Mouse (Mus musculus): ENCODE data around the gene Lrr1. TPM values are rescaled to one million over a fixed set of nuclear protein-coding genes. Genes with fewer than 3 reads are reported as not detected.

The Lrr1 gene
- total and polyA plus RNA-seq, 2 experiments from 2014 or later: 0.37 to 3.4 TPM

DNA sequence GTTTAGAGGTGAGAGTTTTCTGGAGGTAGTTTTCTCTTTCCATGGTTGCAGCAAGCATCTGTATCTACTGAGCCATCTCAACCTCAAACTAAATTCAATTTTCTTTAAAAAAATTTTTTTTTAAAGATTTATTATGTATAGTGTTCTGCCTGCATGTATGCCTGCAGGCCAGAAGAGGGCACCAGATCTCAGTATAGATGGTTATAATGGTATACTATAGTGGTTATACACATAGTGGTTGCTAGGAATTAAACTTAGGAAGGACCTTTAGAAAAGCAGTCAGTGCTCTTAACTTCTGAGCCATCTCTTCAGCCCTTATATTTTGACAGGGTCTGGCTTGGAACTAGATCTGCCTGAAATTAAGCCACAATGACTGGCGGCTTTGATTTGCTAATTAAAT lies 21.9 kb downstream of the Lrr1 start:
- no peaks in the 10 kb centered on the region for H3K27me3 ChIP-seq (ENCODE audit: insufficient read depth, low read length)
- H3K4me2 ChIP-seq (ENCODE audit: low read depth, low read length): no peak overlapping the region
- H3K27ac ChIP-seq: no peak overlapping the region
- TF ChIP-seq CTCF (IDR thresholded peaks at IDR 0.05; ENCODE audit: low read depth): peak; percentile 55
- no peak overlapping the region for H3K4me3 ChIP-seq (ENCODE audit: low read length)
- DNase-seq (ENCODE audit: low spot score) (no peak), ATAC-seq (peak; percentile 50; the same call in 1 of the 2 replicates)
- H3K9me3 ChIP-seq (ENCODE audit: low read length): no peaks in the 10 kb centered on the region
- H3K36me3 ChIP-seq (ENCODE audit: insufficient read depth, low read length): peaks cover 4% of the 10 kb centered on the region; the same call in 1 of the 2 replicates
- H3K4me1 ChIP-seq (ENCODE audit: insufficient read depth, low read length): peaks cover 3% of the 10 kb centered on the region
- H3K9ac ChIP-seq (replicated peaks; ENCODE audit: low read length): no peak overlapping the region
- 94% methylated on average over 1 of the region's 1 CpGs for WGBS

DNA sequence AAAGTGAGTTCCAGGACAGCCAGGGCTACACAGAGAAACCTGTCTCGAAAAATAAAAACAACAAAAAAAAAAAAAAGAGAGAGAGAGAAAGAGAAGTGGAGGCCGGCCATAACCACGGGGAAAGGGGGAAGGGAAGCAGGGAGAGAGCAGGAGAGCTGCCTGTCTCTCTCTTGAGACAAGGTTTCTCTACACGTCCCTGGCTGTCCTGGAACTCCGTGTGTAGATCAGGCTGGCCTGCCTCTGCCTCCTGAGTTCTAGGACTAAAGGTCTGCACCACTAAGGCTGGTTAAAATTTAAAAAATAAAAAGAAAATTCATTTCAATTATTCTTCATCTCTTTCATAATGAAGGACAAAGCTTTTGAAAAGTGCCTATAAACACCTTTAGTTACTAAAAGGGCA lies 22.8 kb downstream of the Lrr1 start:
- Histone ChIP-seq H3K36me3 (ENCODE audit: insufficient read depth, low read length) (peaks cover 4% of the 10 kb centered on the region; the same call in 1 of the 2 replicates), H3K27me3 (ENCODE audit: insufficient read depth, low read length) (no peaks in the 10 kb centered on the region), H3K4me3 (ENCODE audit: low read length) (no peak overlapping the region), H3K27ac (no peak overlapping the region), H3K4me1 (ENCODE audit: insufficient read depth, low read length) (no peaks in the 10 kb centered on the region; the same call in 1 of the 2 replicates), H3K9ac (replicated peaks; ENCODE audit: low read length) (no peak overlapping the region), H3K9me3 (ENCODE audit: low read length) (no peaks in the 10 kb centered on the region), H3K4me2 (ENCODE audit: low read depth, low read length) (no peak overlapping the region)
- no peak for DNase-seq (ENCODE audit: low spot score)
- no peak for ATAC-seq
- WGBS: 95% methylated on average over 5 of the region's 5 CpGs
- TF ChIP-seq CTCF (IDR thresholded peaks at IDR 0.05; ENCODE audit: low read depth): no peak

DNA sequence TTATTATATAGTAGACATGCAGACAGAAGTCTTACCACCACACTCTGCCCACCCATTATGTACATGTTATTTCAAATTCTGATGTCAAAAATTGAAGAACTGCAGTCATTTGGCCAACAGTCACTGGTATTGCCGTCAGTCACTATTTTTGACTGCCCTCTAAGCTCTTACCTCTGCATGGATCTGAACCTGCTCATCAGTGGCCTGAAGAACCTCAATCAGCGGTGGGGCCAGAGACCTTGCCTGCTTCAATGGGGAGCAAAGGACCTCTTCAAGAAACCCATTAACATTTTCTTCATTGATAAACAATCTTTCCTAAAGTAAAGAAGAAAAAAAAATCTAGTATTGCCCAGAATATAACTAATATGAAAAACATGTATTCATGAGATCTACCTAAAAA lies 24.0 kb downstream of the Lrr1 start:
- no peaks in the 10 kb centered on the region for H3K9me3 ChIP-seq (ENCODE audit: low read length)
- no peaks in the 10 kb centered on the region; the same call in 1 of the 2 replicates for H3K4me1 ChIP-seq (ENCODE audit: insufficient read depth, low read length)
- H3K36me3 ChIP-seq (ENCODE audit: insufficient read depth, low read length): peaks cover 4% of the 10 kb centered on the region; the same call in 1 of the 2 replicates
- no peaks in the 10 kb centered on the region for H3K27me3 ChIP-seq (ENCODE audit: insufficient read depth, low read length)
- H3K9ac ChIP-seq (replicated peaks; ENCODE audit: low read length): no peak overlapping the region
- DNase-seq (ENCODE audit: low spot score) (no peak), ATAC-seq (no peak)
- no peak overlapping the region for H3K4me2 ChIP-seq (ENCODE audit: low read depth, low read length)
- TF ChIP-seq CTCF (IDR thresholded peaks at IDR 0.05; ENCODE audit: low read depth): no peak
- H3K4me3 ChIP-seq (ENCODE audit: low read length): no peak overlapping the region
- no peak overlapping the region for H3K27ac ChIP-seq
- 97% methylated on average over 2 of the region's 2 CpGs for WGBS

DNA sequence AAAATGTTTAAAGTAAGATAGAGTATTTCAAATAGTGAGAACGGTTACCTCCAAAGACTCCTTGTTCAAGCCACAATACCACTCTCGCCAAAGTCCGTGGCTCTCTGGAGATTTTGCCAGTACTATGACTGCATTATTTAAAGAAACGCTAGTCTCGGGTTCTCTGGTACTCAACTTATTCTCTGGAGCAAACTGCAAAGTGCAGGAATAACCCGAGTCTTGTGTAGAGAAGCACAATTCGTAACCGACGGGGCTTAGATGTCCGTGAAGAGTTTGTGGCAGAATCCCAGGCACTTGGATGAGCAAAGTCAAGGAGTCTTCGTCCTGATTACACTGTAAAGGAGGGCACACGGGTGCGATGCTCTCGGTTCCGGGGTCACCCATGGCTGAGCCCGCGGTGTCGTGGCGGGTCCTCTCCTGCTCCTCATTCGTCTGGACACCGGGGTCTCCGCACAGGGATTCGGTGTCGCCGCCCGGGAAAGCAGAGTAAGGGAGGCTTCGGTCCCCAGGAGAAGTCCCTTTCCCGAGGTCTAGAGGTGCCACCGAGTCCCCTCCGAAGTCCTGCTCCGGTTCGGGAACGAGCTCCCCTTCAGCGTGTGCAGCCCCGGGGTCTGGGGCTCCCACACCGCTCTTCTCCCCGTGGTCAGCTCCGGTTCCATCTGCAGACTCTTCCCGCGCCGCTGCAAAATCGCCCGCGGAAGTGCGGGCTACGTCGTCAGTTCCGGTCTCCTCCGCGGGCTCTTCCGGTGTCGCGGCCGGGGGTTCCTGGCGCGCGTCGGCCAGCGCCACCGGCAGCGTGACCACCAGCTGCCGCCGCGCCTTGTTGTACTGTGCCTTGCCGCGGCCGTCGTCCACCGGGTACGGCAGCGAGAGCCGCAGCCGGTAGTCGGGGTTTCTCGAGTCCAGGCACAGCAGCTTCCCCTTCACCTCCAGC lies 28.1 kb downstream of the Lrr1 start, which contains the start of gene Gm49383:
Gm49383 (minus strand) TSS at position 661 of the 934 bp plus-strand sequence.
- ATAC-seq (peak; percentile 80), DNase-seq (ENCODE audit: low spot score) (peak; percentile 93)
- WGBS: under 1% methylated on average over 75 of the region's 75 CpGs
- no peak for TF ChIP-seq CTCF (IDR thresholded peaks at IDR 0.05; ENCODE audit: low read depth)
- Histone ChIP-seq H3K9ac (replicated peaks; ENCODE audit: low read length) (peak within 1 kb of the TSS; percentile 92), H3K4me1 (ENCODE audit: insufficient read depth, low read length) (peaks cover 10% of the 10 kb centered on the region; the same call in 1 of the 2 replicates), H3K4me2 (ENCODE audit: low read depth, low read length) (peak within 1 kb of the TSS; percentile 67), H3K9me3 (ENCODE audit: low read length) (no peaks in the 10 kb centered on the region), H3K27ac (peak within 1 kb of the TSS; percentile 92), H3K27me3 (ENCODE audit: insufficient read depth, low read length) (no peaks in the 10 kb centered on the region), H3K36me3 (ENCODE audit: insufficient read depth, low read length) (no peaks in the 10 kb centered on the region), H3K4me3 (ENCODE audit: low read length) (peak within 1 kb of the TSS; percentile 95)

DNA sequence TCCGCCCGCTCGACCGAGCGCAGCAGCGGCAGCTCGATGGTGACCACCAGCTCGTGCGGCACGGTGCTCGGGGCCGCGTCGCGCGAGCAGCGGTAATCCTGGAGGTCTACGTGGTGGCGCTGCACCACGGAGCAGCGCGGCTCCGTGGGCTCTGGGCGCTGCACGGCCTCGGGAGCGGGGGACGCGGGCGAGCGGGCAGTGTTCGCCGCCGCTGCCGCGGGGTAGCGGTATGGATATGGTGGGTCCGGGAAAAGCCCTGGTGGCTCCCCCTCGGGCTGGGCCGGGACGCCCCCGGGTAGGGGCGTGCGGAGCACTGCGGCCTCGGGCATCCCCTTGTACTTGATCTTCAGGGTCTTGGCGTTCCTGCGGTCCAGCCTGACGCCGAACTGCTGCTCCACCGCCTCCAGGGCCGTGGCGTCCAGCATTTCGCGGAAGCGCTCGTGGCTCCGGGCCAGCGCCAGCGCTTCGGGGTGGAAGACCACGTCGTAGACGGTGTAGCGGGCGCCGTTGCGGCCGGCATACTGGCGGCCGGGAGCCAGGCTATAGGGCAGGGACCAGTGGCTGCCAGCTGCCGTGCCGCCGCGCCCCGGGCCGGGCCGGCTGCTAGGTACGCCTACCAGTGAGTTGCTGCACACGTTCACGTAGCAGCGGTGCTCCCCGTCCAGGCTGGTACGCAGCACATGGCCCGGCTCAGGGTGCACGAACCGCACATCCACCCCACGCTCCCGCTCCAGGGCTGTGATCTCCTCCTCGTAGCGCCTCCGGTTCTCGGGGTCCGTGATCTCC lies 29.0 kb downstream of the Lrr1 start:
- Histone ChIP-seq H3K27ac (peak overlapping the region; percentile 92), H3K27me3 (ENCODE audit: insufficient read depth, low read length) (no peaks in the 10 kb centered on the region), H3K4me3 (ENCODE audit: low read length) (peak overlapping the region; percentile 95), H3K9ac (replicated peaks; ENCODE audit: low read length) (peak overlapping the region; percentile 92), H3K9me3 (ENCODE audit: low read length) (no peaks in the 10 kb centered on the region), H3K36me3 (ENCODE audit: insufficient read depth, low read length) (0 out of 2 replicates have a peak, but pooled peaks cover 3% of the 10 kb centered on the region), H3K4me2 (ENCODE audit: low read depth, low read length) (peak overlapping the region; percentile 67), H3K4me1 (ENCODE audit: insufficient read depth, low read length) (peaks cover 10% of the 10 kb centered on the region; the same call in 1 of the 2 replicates)
- no peak; the same call in 1 of the 2 replicates for TF ChIP-seq CTCF (IDR thresholded peaks at IDR 0.05; ENCODE audit: low read depth)
- WGBS: under 1% methylated on average over 80 of the region's 94 CpGs
- peak; percentile 57 for DNase-seq (ENCODE audit: low spot score)
- ATAC-seq: peak; percentile 80

DNA sequence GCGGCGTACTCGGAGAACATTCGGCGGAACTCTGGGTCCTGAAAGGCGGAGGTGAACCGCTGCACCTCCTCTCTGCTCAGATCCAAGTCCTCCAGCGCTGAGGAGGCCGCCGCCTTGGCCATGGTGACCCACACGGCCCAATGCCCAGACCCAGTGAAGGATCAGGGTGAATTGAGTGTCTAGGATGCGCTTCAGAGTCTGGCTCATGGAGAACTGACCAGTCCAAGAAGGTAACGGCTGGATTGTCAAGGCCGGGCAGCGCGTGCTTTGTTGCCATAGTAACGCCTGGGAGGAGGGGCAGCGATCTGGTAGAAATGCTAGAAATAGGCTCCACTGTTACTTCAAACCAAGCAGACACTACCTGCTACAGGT lies 29.5 kb downstream of the Lrr1 start, which contains the start of gene Dnaaf2:
Dnaaf2 (minus strand) TSS at position 266 of the 372 bp plus-strand sequence.
- 0 out of 2 replicates have a peak, but pooled peaks cover 3% of the 10 kb centered on the region for H3K36me3 ChIP-seq (ENCODE audit: insufficient read depth, low read length)
- no peaks in the 10 kb centered on the region for H3K27me3 ChIP-seq (ENCODE audit: insufficient read depth, low read length)
- no peaks in the 10 kb centered on the region for H3K9me3 ChIP-seq (ENCODE audit: low read length)
- peak; percentile 49 for ATAC-seq
- peak within 1 kb of the TSS; percentile 92 for H3K27ac ChIP-seq
- H3K4me2 ChIP-seq (ENCODE audit: low read depth, low read length): peak within 1 kb of the TSS; percentile 67
- H3K9ac ChIP-seq (replicated peaks; ENCODE audit: low read length): peak within 1 kb of the TSS; percentile 92
- DNase-seq (ENCODE audit: low spot score): peak; percentile 80
- under 1% methylated on average over 18 of the region's 18 CpGs for WGBS
- TF ChIP-seq CTCF (IDR thresholded peaks at IDR 0.05; ENCODE audit: low read depth): no peak
- peak within 1 kb of the TSS; percentile 95 for H3K4me3 ChIP-seq (ENCODE audit: low read length)
- peaks cover 10% of the 10 kb centered on the region; the same call in 1 of the 2 replicates for H3K4me1 ChIP-seq (ENCODE audit: insufficient read depth, low read length)
